Mouse (Mus musculus): ENCODE measurements around the gene Alg6.

The Alg6 gene

DNA sequence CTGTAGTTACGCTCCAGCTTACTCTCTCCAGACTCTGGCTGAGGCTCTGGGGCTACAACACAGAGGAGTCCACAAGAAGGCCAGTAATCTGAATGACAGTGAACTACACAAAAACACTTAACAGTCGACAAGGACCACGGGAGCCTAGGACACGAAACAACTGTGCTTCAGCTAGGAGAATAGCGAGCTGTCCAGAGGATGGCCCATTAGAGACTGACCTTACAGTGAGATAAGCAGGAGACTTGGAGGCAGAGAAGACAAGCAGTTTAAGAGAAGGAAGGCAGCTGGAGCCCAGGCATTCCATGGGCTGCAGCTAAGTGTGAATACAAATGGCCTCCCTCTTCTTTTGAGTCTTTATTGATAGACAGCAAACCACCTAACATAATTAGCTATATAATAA, 55.1 kb downstream of the Alg6 start:
- no peak; the same call in 1 of the 2 replicates for TF ChIP-seq GATA4 (IDR thresholded peaks at IDR 0.05; ENCODE audit: insufficient replicate concordance, low read length)

DNA sequence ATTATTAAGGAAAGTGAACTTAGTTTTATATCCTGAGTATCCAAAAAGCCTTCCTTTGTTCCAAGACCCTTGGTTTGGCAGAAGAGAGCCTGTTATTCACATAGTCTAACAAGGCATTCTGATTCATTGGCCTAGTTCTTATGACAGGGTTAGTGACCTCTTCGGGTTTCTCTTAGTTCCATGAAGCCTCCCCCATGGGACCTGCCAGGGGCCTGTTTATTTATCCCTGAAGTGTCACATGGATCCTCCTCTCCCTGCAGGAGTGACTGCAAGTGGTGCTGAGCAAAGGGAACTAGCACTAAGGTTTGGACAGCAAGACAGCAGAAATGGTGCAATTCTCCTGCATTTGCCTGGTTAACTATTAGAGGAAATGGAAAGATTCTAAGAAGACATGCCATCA, 57.6 kb downstream of the Alg6 start:
- TF ChIP-seq GATA4 (IDR thresholded peaks at IDR 0.05; ENCODE audit: insufficient replicate concordance, low read length): no peak

DNA sequence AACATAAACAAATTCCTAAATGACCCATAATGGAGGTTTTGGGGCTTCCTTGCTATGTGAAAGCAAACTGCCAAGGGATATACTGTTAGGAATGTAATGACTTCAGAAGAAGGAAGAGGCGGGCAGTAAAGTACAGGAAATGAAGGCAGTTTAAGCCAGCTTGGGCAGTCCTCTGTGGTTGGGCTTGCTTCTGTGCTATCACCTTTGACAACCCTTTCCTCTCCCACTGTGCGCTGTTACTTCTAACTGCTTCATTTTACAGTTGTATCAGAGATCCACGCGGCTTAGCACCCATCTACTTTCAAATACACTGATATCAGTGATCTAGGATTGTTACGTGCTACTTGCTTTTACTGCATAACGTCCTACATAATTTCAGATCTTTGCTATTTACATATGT, 76.9 kb downstream of the Alg6 start:
- TF ChIP-seq GATA4 (IDR thresholded peaks at IDR 0.05; ENCODE audit: insufficient replicate concordance, low read length): no peak

All from liver, adult (tissue).